Mouse (Mus musculus) adrenal gland, postnatal 25 days (tissue): ENCODE results near the gene Vmn1r50. TPM values are rescaled to one million over a fixed set of nuclear protein-coding genes. Genes with fewer than 3 reads are reported as not detected.
"Not testable (repeated sequence)": the region's sequence is repeated elsewhere in the genome, so short reads cannot be mapped to it uniquely, and the experiment has no call there.

Experiments
- DNase-seq: peaks from one replicate; pipeline ENCODE4 v3.0.0; 2021; ENCODE audit warnings: mixed read lengths
- long read RNA-seq: library from polyadenylated mRNA; stranded (forward); transcript quantifications from one replicate; pipeline ENCODE4 v2.0.0, GENCODE M21; 2021
- total RNA-seq: library from RNA; stranded (reverse); gene quantifications from 2 replicates; pipeline ENCODE4 v1.2.3, GENCODE M21; 2021

The Vmn1r50 gene
- total RNA-seq: not detected in 2 replicates
- long read RNA-seq: 0 reads

DNA sequence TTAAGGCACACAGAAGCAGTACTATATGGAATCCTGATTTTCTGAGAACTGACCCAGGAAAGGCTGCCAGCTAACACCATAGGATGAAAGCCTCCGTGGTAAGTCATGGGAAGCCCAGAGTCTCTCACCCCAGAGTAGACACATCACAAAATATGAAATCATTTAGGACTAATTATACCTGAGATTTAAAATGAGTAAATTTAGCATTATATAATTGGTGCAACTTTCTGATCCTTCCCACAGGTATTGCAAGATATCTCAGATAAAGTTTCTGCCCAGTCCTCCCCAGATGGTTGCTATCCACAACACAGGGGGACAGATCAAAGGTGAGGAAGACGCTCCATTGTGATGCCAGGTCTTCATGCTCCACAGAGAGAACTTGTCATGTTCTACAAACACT is at the start of gene Vmn1r50:
TSS of gene Vmn1r50 (plus strand) at position 301 of the 400 bp plus-strand sequence.
- DNase-seq: no peak

- no peak for DNase-seq
Observed at GRCm38 (mm10) chr6:90078406-90078805, 22.8 kb upstream of the Vmn1r50 start, which contains the start of gene Vmn1r49. TSS of gene Vmn1r49 (minus strand) at chr6:90078506.

DNA sequence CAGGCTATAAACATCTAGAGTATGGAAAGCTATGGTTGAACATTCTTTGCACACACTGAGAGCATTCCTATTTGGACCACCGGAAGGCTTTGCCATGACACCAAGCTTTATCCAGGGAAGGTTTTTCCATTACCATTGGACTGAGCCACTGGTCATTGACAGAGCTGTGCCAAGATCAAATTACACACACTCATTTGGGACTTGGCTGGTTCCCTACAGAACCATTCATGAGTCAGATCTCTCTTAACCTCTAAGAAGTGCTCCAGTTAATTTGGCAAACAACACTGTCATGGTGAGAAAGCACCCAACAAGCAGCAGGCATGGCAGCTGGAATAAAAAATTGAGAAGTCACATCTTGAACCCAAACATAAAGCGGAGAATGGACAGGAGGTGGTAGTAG is 664 bp upstream of the Vmn1r50 start:
- no peak for DNase-seq

GRCm38 (mm10) chr6:90122296-90122695 is 21.1 kb downstream of the Vmn1r50 start, which contains the start of gene Vmn1r51:
TSS of gene Vmn1r51 (plus strand) at chr6:90122596.
- not testable (repeated sequence) for DNase-seq

Other genes starting within 250 kb of the Vmn1r50 start
- gene Vmn1r42, start 225.0 kb upstream of the Vmn1r50 start, total RNA-seq: not detected in 2 replicates
- not detected in 2 replicates for gene Vmn1r43, start 225.0 kb upstream of the Vmn1r50 start, total RNA-seq
- not detected in 2 replicates for gene Vmn1r44, start 217.8 kb upstream of the Vmn1r50 start, total RNA-seq
- gene Vmn1r45, start 160.8 kb upstream of the Vmn1r50 start, total RNA-seq: not detected in 2 replicates
- gene Vmn1r46, start 132.1 kb upstream of the Vmn1r50 start, total RNA-seq: not detected in 2 replicates
- gene Vmn1r47, start 85.3 kb upstream of the Vmn1r50 start, total RNA-seq: not detected in 2 replicates
- not detected in 2 replicates for gene Vmn1r48, start 64.6 kb upstream of the Vmn1r50 start, total RNA-seq
- not detected in 2 replicates for gene Vmn1r49, start 22.9 kb upstream of the Vmn1r50 start, total RNA-seq
- gene Vmn1r51, start 21.2 kb downstream of the Vmn1r50 start, total RNA-seq: not detected in 2 replicates
- not detected in 2 replicates for gene Vmn1r52, start 73.4 kb downstream of the Vmn1r50 start, total RNA-seq
- gene V1ra8, start 101.4 kb downstream of the Vmn1r50 start, total RNA-seq: not detected in 2 replicates
- gene Vmn1r53, start 123.0 kb downstream of the Vmn1r50 start, total RNA-seq: not detected in 2 replicates
- not detected in 2 replicates for gene Vmn1r54, start 144.9 kb downstream of the Vmn1r50 start, total RNA-seq
- not detected in 2 replicates for gene BC048671, start 199.8 kb downstream of the Vmn1r50 start, total RNA-seq
- not detected in 2 replicates for gene Chst13, start 223.8 kb downstream of the Vmn1r50 start, total RNA-seq
- gene Uroc1, start 231.9 kb downstream of the Vmn1r50 start, total RNA-seq: 0.09 and 3.0 TPM in 2 replicates